Mouse (Mus musculus): ENCODE data around the gene Prss32.
A peak's percentile ranks its signal among the peaks of the same experiment; 100 is the strongest.

Gene Prss32

DNA sequence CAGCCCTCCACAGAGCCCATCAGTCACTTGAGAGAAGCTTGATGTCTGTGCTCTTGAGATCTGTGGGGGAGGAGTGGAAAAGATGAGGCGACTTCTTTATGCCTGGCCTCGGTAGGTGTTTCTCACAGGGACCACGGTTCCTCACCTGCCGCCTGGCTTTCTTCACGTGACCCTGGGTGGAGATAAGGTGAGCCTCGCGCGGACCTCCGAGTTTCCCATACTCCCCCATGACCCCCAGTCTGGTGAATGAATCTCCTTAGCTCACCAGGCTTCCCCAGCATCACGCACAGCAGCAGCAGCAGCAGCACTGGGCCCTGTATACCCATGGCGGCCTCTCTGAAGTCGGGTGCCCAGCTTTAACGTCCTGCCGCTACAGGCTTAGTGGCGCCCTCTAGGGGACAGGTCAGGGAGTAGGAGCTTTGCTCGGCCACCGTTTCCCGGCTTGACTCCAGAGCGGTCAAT, at the start of gene Prss32, which contains the start of gene Prss41:
Prss32 (plus strand) TSS at position 44 of the 462 bp plus-strand sequence.
Prss41 (minus strand) TSS at position 361 of the 462 bp plus-strand sequence.
- DNase-seq, result peak; percentile 55

DNA sequence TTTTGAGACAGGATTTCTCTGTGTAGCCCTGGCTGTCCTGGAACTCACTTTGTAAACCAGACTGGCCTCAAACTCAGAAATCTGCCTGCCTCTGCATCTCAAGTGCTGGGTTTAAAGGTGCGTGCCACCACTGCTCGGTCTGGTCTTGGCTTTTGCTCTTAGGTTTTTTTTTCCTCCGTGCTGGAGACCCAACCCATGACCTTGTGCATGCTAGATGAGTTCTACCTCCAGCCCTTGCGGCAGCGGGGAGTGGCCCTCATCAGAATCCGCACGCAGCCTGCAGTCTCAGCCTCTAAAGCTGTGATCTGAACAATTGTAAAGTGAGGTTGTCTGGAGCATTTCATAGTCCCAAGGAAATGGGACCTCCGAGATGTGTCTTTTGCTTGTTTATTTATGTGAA, 48.3 kb upstream of the Prss32 start:
- DNase-seq, result no peak

DNA sequence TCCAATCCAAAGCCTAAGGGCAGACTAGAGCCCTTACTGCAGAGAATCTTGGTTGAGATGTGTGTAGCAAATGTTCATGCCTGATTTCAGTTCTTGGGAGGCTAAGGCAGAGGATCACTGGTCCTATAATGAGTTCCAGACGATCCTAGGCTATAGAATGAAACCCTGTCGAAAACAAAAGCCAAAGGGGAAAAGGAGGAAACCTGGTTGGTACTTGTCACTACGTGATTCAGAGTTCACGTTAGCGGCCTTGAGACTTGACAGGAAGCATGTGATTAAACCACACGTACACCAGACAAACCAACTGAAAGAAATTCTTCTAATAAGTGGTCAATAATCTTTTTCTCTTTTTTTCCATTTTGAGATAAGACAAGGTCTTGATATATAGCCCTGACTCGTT, 46.3 kb upstream of the Prss32 start:
- no peak for DNase-seq

DNA sequence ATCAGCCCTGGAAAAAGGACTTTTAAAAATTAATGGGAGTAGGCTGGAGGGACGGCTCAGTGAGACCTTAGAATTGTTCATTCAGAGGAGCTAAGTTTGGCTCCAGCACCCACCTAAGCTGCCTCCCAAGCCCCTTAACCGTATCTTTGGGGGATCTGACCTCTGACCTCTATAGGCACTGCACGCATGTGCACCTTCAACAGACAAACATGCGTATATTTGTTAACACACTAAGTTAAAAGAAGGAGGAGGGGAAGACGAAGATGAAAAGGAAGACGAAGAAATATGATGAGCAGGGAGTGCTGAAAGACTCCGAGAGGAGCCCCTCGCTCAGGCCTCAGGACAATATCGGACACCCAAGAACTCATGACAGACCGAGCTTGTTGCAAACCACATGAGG, 42.0 kb upstream of the Prss32 start:
- no peak for DNase-seq

DNA sequence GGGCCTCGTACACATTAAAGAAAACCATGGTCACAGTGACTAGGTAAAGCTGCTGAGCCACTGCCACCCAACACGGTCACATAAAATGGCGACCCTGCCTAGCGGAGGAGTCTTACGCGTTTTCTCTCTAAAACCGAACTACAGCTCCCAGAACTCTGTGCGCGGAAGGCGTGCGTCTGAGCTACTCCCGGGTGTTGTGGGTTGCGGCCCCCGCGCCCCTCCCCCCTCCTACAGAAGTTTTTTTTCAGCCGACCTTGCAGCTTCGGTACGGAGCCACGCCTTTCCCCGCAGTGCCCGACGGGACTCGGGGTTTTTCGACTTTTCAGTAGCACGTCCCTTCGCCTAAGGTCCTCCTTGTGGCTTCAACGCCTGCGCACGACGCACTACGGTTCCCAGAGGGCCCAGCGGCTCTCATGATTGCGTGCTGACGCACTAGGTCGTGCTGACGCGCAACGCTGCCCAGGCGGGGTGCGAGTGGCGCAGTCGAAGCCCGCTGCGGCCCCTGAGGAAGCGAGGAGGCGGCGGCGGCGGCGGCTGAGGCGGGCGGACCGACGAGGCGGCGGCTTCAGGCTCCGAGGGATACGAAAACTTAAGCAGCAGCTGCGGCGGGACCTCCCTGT, 40.8 kb upstream of the Prss32 start:
- DNase-seq, result peak; percentile 99

DNA sequence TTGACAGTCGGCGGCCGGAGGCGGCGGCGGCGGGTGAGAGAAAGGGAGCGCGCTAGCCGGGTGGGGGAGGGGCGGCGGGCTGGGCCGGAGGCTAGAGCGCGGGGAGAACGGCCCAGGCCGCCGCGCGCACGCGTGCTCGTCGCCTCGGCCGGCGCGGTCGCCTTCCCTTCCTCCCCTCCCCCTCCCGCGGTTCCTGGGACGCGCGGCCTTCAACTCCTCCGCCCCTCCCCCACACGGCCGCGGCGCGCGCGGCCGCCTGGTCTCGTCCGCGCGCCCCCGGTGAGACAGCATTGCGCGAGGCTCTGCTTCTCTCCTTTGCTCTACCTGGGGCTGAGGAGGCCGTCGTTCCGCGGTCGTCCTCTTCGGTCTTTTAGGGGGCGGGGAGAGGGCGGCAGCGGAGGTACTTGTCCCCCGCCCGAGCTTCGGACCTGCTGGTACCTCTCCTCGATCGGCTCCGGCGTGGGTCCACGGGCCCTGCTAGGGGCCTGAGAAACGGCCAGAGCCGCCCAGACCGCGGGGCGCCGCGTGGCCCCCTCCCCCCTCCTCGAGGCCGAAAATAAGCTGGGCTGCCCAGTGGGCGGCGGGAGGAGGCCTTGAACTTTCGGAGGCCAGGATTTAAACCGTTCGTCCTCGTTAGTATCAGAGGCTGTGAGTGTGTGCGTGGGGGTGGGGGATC, 40.2 kb upstream of the Prss32 start:
- peak; percentile 81 for DNase-seq

DNA sequence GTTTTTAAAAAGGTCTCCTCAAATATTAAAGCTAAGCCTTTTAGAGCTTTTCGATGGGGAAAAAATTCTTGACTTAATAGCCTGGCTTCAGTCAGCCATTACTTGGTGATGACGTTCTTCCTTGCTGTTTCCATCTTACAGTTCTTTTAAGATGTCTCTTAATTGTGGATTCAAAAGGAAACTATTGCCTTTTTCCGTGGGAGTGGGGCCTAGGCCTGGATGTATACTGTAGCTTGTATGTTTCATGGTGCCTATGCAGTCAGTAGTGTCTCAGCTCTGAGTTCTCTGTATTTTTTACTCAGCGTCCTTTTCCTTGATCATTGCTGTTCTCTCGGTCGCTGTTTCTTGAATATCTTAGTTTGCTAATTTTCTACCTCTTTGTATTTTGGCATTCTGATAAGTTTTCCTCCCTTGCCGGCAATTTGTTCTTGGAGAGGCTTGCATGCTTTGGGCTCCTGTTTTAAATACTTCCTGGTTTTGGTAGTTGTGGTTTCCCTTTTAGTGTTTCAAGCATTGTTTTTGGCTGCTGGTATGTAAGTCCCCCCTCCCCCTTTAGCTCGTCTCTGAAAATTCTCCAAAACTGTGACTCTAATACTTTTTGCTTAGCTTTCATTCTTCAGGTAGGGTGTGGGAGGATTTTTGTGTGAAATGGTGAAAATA, 39.1 kb upstream of the Prss32 start:
- no peak for DNase-seq

DNA sequence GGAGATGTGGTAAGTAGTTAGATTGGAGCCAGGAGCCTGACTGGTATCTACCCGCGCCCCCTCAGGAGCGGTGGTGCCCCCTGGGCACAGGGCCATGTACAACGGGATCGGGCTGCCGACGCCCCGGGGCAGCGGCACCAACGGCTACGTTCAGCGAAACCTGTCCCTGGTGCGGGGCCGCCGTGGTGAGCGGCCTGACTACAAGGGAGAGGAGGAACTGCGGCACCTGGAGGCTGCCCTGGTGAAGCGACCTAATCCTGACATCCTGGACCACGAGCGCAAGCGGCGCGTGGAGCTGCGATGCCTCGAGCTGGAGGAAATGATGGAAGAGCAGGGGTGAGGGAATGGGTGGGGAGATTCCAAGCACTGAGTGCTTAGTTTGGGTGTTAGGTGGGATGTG, 36.8 kb upstream of the Prss32 start:
- DNase-seq, result peak; percentile 66

DNA sequence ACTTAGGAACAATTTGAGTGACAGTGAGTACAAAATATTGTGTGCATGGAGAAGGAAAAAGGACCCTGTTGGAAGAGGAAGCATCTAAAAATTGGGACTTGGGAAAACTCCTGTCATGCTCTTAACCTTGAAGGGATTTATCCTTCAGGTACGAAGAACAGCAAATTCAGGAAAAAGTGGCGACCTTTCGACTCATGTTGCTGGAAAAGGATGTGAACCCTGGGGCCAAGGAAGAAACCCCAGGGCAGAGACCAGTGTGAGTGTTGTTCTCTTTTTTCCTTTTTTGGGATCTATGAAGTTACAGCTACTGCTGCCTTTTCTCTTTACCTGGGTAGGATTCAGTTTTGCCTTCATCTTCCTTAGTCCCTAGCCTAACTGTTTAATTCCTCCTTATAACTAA, 35.7 kb upstream of the Prss32 start:
- DNase-seq, result peak; percentile 60

DNA sequence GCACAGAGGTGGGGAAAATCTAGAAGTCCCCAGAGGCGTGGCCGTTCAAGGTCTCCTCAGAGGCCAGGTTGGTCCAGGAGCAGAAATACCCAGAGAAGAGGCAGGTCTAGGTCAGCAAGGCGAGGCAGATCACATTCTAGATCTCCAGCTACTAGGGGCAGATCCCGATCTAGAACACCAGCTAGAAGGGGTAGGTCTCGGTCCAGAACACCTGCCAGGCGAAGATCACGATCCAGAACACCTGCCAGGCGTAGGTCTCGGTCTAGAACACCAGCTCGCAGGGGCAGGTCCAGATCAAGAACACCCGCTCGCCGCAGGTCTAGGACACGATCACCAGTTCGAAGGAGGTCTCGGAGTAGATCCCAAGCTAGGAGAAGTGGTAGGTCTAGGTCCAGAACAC, 28.0 kb upstream of the Prss32 start:
- no peak for DNase-seq

DNA sequence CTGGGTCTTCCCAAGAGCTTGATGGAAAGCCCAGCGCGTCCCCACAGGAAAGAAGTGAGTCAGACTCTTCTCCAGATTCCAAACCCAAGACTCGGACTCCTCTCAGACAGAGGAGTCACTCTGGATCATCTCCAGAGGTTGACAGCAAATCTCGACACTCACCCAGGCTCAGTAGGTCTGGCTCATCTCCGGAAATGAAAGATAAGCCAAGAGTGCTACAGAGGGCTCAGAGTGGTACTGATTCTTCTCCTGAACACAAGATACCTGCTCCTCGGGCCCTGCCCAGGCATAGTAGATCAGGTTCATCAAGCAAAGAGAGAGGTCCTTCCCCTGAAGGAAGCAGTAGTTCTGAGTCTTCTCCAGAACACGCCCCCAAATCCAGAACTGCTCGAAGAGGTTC, 25.1 kb upstream of the Prss32 start:
- no peak for DNase-seq

DNA sequence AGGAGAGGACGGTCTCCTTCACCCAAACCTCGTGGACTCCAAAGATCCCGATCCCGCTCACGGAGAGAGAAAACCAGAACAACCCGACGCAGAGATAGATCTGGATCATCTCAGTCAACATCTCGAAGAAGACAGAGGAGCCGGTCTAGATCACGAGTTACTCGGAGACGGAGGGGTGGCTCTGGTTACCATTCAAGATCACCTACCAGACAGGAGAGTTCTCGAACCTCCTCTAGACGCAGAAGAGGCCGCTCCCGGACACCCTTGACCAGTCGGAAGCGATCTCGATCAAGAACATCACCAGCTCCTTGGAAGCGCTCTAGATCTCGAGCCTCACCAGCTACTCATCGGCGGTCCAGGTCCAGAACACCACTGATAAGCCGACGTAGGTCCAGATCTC, 24.4 kb upstream of the Prss32 start:
- no peak for DNase-seq

DNA sequence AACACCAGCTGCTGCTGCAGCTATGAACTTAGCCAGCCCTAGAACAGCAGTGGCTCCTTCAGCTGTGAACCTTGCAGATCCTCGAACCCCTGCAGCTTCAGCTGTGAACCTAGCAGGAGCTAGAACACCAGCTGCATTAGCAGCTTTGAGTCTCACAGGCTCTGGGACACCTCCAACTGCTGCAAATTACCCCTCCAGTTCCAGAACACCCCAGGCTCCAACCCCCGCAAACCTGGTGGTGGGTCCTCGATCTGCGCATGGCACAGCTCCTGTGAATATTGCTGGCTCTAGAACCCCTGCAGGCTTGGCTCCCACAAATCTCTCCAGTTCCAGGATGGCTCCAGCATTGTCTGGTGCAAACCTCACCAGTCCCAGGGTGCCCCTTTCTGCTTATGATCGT, 22.9 kb upstream of the Prss32 start:
- no peak for DNase-seq

DNA sequence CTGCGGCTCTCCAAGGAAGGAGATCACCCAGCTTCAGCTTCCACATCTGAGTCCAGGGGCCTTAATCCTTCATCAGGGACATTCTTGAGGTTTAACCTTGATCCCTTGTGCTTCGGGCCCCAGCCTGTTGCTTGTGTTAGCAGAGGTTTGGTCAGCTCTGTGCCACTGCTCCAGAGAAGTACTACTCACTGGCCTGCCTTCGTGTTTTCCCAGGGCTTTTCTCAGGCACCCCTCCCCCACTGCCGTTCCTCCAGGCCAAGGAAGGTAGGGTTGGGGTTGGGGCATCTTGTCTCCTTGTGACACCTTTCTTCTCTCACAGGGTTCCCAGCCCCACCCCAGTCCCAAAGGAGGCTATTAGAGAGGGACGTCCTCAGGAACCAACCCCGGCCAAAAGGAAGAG, 21.6 kb upstream of the Prss32 start:
- no peak for DNase-seq

DNA sequence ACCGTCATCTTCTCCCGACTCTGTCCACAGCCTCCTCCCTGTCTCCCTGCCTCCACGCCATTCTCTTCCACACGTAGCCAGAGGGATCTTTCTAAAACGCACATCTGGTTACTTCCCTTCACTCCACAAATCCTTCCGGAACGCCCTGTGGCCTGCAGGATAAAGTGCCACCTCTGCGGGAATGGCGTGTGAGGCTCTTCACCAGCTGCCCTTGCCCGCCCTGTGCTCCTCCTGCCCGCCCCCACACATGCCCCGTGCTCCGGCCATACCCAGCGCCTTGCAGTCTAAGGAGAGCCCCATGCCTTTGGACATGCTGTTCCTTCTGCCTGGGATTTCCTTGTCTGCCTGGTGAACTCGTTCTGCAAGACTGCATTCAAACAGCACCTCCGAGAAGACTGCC, 20.6 kb upstream of the Prss32 start:
- no peak for DNase-seq

DNA sequence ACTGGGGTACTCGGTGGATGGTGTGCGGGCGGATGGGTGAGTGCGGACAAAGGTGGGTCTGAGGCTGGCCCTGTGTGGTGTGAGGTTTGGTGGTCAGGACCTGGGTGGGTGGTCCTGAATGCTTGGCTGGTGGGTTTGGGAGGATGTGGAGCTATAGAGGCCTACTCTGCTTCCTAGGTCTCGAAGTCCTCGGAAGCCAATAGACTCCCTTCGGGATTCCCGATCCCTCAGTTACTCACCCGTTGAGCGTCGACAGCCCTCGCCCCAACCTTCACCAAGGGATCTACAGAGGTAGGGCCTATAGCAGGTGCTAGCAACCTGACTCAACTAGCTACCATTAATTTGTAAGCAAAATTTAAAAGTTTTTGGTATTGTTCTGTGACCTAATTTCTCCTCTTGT, 20.0 kb upstream of the Prss32 start:
- no peak for DNase-seq

DNA sequence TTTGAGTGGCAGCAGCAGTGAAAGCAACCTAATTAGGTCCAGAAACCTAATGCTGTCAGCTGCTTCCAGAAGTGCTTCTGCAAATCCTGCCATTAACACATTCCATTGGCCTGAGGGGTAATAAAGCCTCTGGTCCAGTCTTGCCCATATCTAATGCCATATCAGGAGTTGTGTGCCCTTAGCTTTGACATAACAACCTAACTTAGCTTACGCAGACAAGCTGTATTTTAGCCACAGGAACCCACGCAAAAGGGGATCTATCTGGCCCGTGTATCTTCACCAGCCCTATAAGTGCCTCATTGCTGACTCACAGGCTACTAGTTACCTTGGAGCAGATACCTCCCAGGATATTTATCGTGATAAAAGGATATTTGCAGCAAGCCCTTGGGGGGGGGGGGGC, 18.1 kb upstream of the Prss32 start:
- no peak for DNase-seq

DNA sequence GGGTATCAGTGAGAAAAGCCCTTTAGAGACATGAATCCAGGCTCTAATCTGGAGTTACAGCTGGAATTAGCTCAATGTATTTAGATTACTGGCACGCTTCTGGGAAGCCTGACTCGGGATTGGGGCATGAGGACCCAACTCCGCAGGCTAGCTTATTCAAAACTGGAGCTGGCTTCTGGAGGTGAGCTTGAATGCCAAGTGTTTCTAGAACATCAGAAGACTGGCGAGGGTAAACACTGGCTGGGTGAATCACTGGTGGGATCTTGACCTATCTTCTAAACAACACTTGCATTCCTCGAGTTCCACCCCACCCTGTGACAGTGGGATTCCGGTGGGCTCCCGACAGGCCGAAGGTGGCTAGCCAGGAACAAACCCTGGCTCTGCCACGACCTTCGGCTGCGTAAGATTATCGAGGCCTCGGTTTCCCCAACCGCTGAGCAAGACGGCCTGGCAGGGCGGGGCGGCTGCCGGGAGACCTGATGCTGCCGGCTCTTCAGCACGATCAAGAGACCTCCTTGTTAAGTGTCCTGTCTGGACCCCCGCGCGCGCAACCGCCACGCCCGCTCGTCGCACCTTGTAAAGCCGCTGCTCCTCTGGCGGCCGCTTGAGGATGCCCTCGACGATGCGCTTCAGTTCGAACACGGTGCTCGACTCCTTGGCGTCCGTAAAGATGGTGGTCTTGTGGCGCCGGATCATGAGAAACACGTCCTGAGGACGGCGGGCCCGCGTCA, 15.2 kb upstream of the Prss32 start:
- peak; percentile 65 for DNase-seq

DNA sequence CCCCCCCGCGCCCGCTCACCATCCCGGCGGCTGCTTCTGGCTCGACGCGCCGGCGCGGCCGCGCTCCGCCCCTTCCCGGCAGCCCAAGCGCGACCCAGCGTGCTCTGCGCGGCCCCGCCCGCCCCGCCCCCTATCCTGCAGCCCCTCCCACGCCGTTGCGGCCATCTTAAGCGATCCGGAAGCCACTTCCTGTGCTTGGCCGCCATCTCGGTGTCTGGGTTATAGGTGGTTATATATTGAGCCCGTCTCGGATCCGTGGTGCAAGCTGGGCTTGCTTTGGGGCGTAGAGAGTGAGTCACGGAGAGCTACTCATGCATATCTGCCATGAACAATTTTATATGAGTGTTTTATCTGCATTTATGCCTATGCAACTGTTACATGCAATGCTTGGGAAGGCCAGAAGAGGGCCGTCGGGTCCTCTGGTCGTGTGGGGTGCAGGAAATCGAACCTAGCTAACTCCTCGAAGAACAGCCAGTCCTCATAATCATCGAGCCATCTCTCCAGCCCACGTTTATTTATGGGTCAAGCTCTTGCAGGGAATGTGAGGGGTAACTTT, 14.5 kb upstream of the Prss32 start, which contains the start of gene Elob:
Elob (minus strand) TSS at position 73 of the 556 bp plus-strand sequence.
- peak; percentile 90 for DNase-seq

DNA sequence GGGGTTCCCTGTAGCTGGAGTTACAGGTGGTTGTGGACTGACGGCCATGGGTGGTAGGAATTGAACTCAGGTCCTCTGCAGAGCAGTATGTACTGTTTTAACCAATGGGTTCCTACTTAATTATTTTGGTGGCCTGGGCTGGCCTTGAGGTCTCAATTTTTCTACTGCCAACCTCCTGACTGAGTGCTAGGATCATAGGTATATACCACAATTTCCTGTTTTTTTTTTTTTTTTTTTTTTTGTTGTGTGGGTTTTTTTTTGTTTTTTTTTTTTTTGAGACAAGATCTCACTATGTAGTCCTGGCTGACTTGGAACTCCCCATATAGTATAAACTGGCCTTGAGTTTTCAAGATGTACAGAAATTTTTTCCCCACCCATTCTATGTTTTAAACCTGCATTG, 12.5 kb upstream of the Prss32 start:
- DNase-seq, result no peak

DNA sequence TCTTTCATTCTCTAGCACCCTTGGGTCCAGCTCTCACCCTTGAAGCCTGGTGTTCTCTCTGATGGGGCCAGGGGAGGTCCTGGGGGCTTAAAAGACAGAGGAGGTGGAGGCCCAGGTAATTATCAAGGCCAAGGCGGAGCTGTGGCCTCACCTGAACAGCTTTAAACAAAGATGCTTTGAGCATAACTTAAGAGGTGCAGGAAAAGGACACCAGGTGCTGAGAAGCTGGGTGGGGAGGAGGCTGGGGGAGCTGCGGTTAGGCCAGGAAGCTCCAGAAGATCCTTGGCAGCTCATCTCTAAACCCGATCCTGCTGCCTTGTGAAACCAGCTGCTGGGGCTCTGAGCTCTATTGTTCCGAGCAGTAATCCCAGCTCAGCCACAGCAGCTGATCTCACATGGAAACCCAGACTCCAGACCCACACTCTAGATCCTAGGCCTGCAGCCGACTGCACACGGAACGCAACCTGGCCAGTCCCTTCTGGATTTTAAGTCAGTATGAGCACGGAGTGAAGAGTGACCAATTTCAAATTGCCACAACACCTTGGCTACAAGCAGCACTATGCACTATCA, 7.6 kb upstream of the Prss32 start, which contains the start of gene Prss33:
Prss33 (minus strand) TSS at position 51 of the 570 bp plus-strand sequence.
- no peak for DNase-seq

DNA sequence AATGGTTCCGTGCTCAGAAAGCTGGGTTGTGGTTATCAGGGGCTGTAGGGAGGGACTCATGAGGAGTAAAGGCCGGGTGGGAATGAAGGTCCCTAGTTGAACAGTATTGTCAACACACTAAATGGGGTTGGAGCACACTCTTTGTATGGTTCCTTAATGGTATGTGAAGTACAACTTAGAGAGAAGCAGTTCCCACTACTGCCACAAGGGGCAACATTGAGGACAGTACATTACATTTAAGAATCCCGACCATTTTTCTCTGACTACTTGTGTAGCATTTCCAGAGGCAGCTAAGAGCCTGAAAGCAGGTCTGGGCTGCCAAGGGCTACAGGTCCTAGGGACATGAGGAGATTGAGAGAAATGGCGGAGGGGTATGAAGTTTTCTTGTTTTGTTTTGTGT, 2.5 kb upstream of the Prss32 start:
- DNase-seq, result peak; percentile 75

All from kidney, adult 9 months (tissue).